Mouse (Mus musculus): ENCODE measurements around the gene Ptpn3.

GRCm38 (mm10) chr4:57172861-57173260 is 128.8 kb downstream of the Ptpn3 start:
- TF ChIP-seq CTCF (conservative IDR thresholded peaks at IDR 0.05 in 1 of 2, IDR thresholded peaks at IDR 0.05 in 1 of 2; ENCODE audit: low read depth in 2 of 2, low read length in 2 of 2) (no peak), NRF1 (IDR thresholded peaks at IDR 0.05; ENCODE audit: low read depth, low read length) (no peak), CHD1 (IDR thresholded peaks at IDR 0.05; ENCODE audit: low read depth, low read length) (no peak), NELFE (IDR thresholded peaks at IDR 0.05; ENCODE audit: low read depth, low read length) (no peak), HCFC1 (IDR thresholded peaks at IDR 0.05; ENCODE audit: low read depth, low read length) (no peak)
